In the genomic region with DNA sequence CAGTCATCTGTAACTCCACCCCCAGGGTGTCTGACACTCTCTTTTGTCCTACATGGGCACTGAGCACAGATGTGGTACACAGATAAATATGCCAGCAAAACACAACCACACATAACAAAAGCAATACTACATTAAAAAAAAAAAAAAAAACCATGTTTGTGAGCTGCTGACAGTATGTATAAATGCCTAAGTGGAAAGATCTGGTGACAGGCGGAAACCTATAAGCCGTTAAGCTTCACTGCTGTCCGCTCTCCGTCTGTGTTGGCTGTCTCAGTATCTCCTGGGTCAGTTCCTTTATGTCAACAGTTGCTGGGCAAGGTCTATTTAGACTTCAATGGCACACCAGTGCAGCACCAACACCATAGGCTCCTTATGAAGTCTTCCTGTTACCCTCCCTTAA, we compare ENCODE assay signal across 13 mouse cellular contexts.
"Had no signal": no experiment of that assay in that cellular context is flagged by ENCODE, and none has a peak within 500 bp of the region (broad histone marks: within the 10 kb centered on the region; RNA-seq: fewer than 3 reads in every experiment).

No protein-coding gene starts in this region.

- H3K4me3 ChIP-seq: left cerebral cortex, adult 2 months; midbrain, embryonic 10.5 days; myocyte; neural tube, embryonic 15.5 days had no signal

- DNase-seq: kidney, adult 18-20 months; kidney, postnatal 14 days; lung, embryonic 14.5 days; lung, postnatal 10 days; lung, postnatal 4 days; right cerebral cortex, postnatal 4 days; spleen, adult 18-20 months; thymus, adult 18-20 months; thymus, postnatal 14 days had no signal

- H3K27ac ChIP-seq: left cerebral cortex, adult 2 months; midbrain, embryonic 10.5 days; neural tube, embryonic 15.5 days had no signal

- H3K9ac ChIP-seq: lung, embryonic 14.5 days; neural tube, embryonic 15.5 days had no signal

- H3K4me2 ChIP-seq: lung, embryonic 14.5 days; neural tube, embryonic 15.5 days had no signal

- H3K9me3 ChIP-seq: midbrain, embryonic 10.5 days; neural tube, embryonic 15.5 days had no signal

- H3K27me3 ChIP-seq: neural tube, embryonic 15.5 days had no signal

- H3K36me3 ChIP-seq: midbrain, embryonic 10.5 days; neural tube, embryonic 15.5 days had no signal
